Mouse (Mus musculus): Measurements from ENCODE around the gene Hcst. TPM values are rescaled to one million over a fixed set of nuclear protein-coding genes. Genes with fewer than 3 reads are reported as not detected.

The Hcst gene
- polyA plus RNA-seq, 1 experiment from 2014 or later: 2.0 TPM

GRCm38 (mm10) chr7:30430191-30430590, 10.5 kb upstream of the Hcst start:
- H3K9me3 ChIP-seq: no peaks in the 10 kb centered on the region
- WGBS: 41% methylated on average over 2 of the region's 2 CpGs
- no peak for ATAC-seq (ENCODE audit: insufficient read depth, low FRiP score, low read depth)

DNA sequence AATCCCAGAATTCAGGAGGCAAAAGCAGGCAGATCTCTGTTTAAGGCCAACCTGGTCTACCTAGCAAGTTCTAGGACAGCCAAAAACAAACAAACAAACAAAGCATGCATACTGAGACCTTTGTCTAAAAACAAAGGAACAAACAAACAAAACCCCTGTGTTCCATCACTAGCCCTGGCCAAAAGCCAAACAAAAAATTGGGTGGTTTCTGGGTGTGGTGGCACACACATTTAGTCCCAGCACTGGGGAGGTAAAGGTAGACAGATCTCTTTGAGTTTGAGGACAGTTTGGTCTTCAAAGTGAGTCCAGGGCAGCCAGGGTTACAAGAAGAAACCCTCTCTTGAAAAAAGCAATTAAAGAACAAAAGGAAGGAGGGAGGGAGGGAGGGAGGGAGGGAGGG, 9.7 kb upstream of the Hcst start:
- Histone ChIP-seq H3K4me3 (replicated peaks) (no peak overlapping the region), H3K36me3 (no peaks in the 10 kb centered on the region), H3K9ac (no peak overlapping the region), H3K9me3 (no peaks in the 10 kb centered on the region), H3K27me3 (replicated peaks) (no peaks in the 10 kb centered on the region), H3K4me2 (no peak overlapping the region), H3K4me1 (no peaks in the 10 kb centered on the region), H3K27ac (no peak overlapping the region)
- ATAC-seq (ENCODE audit: insufficient read depth, low FRiP score, low read depth): no peak

More at GRCm38 (mm10) chr7:30430191-30430590, 10.5 kb upstream of the Hcst start:
- Histone ChIP-seq H3K4me1 (no peaks in the 10 kb centered on the region), H3K27me3 (replicated peaks) (no peaks in the 10 kb centered on the region), H3K4me2 (no peak overlapping the region), H3K36me3 (no peaks in the 10 kb centered on the region), H3K9ac (no peak overlapping the region), H3K4me3 (replicated peaks) (no peak overlapping the region), H3K27ac (no peak overlapping the region)

GRCm38 (mm10) chr7:30423071-30423641, 3.5 kb upstream of the Hcst start:
- Histone ChIP-seq H3K4me1 (peaks cover 12% of the 10 kb centered on the region; the same call in 1 of the 2 replicates), H3K27ac (0 out of 2 replicates have a peak overlapping the region, but pooled peaks have one; percentile 31), H3K9me3 (no peaks in the 10 kb centered on the region), H3K27me3 (replicated peaks) (no peaks in the 10 kb centered on the region), H3K4me3 (replicated peaks) (peak overlapping the region; percentile 59), H3K9ac (peak overlapping the region; percentile 8; the same call in 1 of the 2 replicates), H3K4me2 (peak overlapping the region; percentile 99), H3K36me3 (no peaks in the 10 kb centered on the region)
- no peak for ATAC-seq (ENCODE audit: insufficient read depth, low FRiP score, low read depth)
- 27% methylated on average over 23 of the region's 23 CpGs for WGBS

DNA sequence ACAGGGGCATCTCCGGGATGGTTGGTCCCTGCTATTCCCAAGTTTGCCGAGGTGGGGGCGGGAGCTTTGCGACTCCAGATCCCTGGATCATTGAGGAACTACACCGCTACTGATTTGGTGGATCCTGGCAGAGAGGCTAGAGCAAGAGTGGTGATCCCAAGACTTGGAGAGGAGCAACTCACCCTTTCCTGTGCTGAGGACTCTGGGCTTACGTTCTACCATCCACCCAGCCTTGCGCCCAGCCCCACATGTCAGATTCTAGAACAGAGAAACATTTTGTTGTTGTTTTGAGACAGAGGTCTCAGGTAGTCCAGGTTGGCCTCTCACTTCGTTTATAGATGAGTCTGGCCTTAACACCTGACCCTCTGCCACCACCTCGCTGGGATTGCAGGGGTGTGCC, 2.9 kb upstream of the Hcst start:
- peak overlapping the region; percentile 26; the same call in 1 of the 2 replicates for H3K9ac ChIP-seq
- ATAC-seq (ENCODE audit: insufficient read depth, low FRiP score, low read depth): no peak
- H3K4me1 ChIP-seq: peaks cover 12% of the 10 kb centered on the region; the same call in 1 of the 2 replicates
- H3K4me3 ChIP-seq (replicated peaks): peak overlapping the region; percentile 59
- no peaks in the 10 kb centered on the region for H3K27me3 ChIP-seq (replicated peaks)
- H3K27ac ChIP-seq: peak overlapping the region; percentile 31; the same call in 1 of the 2 replicates
- no peaks in the 10 kb centered on the region for H3K36me3 ChIP-seq
- 9% methylated on average over 9 of the region's 9 CpGs for WGBS
- H3K4me2 ChIP-seq: peak overlapping the region; percentile 99
- H3K9me3 ChIP-seq: no peaks in the 10 kb centered on the region

- Histone ChIP-seq H3K4me2 (peak overlapping the region; percentile 99), H3K9me3 (no peaks in the 10 kb centered on the region), H3K9ac (peak overlapping the region; percentile 41), H3K36me3 (no peaks in the 10 kb centered on the region), H3K27me3 (replicated peaks) (no peaks in the 10 kb centered on the region), H3K27ac (peak overlapping the region; percentile 68), H3K4me1 (peaks cover 12% of the 10 kb centered on the region; the same call in 1 of the 2 replicates), H3K4me3 (replicated peaks) (peak overlapping the region; percentile 59)
- ATAC-seq (ENCODE audit: insufficient read depth, low FRiP score, low read depth): peak; percentile 80
- WGBS: under 1% methylated on average over 45 of the region's 45 CpGs
These were observed 2.3 kb upstream of the Hcst start for GRCm38 (mm10) chr7:30421890-30422435.

DNA sequence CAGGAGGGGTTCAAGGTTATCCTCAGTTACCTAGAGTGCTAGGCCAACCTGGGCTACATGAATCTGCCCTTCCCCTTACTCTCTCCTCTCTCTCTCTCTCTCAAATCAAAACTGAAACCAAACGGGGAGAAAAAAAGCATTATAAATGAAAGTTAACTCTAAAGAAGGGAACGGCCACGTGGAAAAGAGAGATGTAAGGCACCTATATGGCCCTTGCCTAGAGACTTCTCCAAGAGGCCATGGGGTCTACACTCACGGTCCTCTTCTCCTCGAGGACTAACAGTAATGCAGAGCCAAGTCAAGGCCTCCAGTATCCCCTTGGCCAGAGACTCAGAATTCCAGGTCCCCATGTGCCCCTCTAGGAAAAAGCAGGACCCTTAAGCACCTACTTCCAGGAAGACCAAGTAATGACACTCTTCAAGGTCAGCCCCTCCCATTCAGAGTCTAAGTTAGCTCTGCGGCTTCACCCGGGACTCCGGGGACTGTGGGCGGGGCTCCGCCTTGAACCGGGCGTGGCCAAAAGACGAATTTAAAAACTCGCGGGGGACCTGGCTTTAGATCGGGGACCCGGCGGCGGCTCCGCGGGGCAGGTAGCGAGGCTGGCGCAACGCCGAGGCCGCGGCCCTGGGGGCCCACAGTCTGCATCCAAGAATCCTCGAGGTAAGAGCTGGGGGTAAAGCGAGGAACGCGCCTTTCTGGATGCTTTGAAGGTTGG, 1.7 kb upstream of the Hcst start, which contains the start of gene Nfkbid:
Gene Nfkbid, plus strand, starts transcription at position 558 of the 715 bp plus-strand sequence.
- Histone ChIP-seq H3K36me3 (no peaks in the 10 kb centered on the region), H3K4me2 (peak within 1 kb of the TSS; percentile 99), H3K4me3 (replicated peaks) (peak within 1 kb of the TSS; percentile 59), H3K9ac (peak within 1 kb of the TSS; percentile 41), H3K27ac (peak within 1 kb of the TSS; percentile 68), H3K9me3 (no peaks in the 10 kb centered on the region), H3K4me1 (peaks cover 12% of the 10 kb centered on the region; the same call in 1 of the 2 replicates), H3K27me3 (replicated peaks) (no peaks in the 10 kb centered on the region)
- ATAC-seq (ENCODE audit: insufficient read depth, low FRiP score, low read depth): 0 out of 2 replicates have a peak, but pooled peaks have one; percentile 30
- 9% methylated on average over 31 of the region's 31 CpGs for WGBS

DNA sequence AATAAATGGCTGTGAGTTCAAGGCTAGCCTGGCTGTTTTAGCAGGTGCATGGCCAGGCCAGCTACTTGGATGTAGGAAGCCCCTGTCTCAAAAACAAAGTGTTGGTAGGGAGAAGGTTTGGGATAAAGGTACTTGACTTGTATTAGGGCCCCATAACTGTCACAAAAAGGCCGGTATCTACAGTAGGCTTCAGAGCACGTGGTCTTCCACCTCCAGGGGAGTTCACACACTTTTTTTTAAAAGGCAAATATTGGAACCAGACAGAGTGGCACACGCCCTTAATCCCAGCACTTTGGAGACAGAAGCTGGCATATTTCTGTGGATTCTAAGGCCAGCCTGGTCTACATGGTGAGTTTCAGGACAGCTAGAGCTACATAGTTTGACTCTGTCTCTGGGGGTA, 1.0 kb upstream of the Hcst start:
- Histone ChIP-seq H3K4me1 (peaks cover 12% of the 10 kb centered on the region; the same call in 1 of the 2 replicates), H3K27me3 (replicated peaks) (no peaks in the 10 kb centered on the region), H3K36me3 (no peaks in the 10 kb centered on the region), H3K9ac (no peak overlapping the region), H3K27ac (no peak overlapping the region), H3K4me2 (no peak overlapping the region), H3K9me3 (no peaks in the 10 kb centered on the region), H3K4me3 (replicated peaks) (no peak overlapping the region)
- no peak for ATAC-seq (ENCODE audit: insufficient read depth, low FRiP score, low read depth)
- WGBS: 67% methylated on average over 3 of the region's 3 CpGs

GRCm38 (mm10) chr7:30417856-30418255, 1.8 kb downstream of the Hcst start:
- no peak for ATAC-seq (ENCODE audit: insufficient read depth, low FRiP score, low read depth)
- WGBS: 71% methylated on average over 9 of the region's 9 CpGs
- H3K9ac ChIP-seq: no peak overlapping the region

DNA sequence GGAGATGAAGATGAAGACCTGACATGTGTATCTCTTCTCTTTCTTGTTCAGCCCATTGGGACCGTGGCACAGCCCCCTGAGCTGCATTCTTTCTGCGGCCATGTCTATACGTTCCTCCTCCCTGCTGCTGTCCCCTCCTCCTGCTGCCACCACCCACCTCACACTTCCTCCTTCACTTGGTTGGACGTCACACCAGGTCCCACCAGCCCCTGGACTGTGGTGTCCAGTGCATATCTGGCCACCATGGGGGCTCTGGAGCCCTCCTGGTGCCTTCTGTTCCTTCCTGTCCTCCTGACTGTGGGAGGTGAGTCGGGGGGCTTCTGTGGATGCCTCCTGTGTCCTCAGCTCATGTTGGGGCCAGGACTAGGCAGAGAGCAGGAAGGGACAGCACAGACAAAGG, 6.1 kb downstream of the Hcst start, which contains the start of gene Tyrobp:
Gene Tyrobp, plus strand, starts transcription at position 165 of the 400 bp plus-strand sequence.
- Histone ChIP-seq H3K4me2 (no peak within 1 kb of the TSS), H3K36me3 (no peaks in the 10 kb centered on the region), H3K9me3 (no peaks in the 10 kb centered on the region), H3K4me1 (no peaks in the 10 kb centered on the region), H3K4me3 (replicated peaks) (0 out of 2 replicates have a peak within 1 kb of the TSS, but pooled peaks have one; percentile 1), H3K9ac (no peak within 1 kb of the TSS), H3K27ac (0 out of 2 replicates have a peak within 1 kb of the TSS, but pooled peaks have one; percentile 31), H3K27me3 (replicated peaks) (no peaks in the 10 kb centered on the region)
- WGBS: 60% methylated on average over 5 of the region's 5 CpGs
- no peak for ATAC-seq (ENCODE audit: insufficient read depth, low FRiP score, low read depth)

More at GRCm38 (mm10) chr7:30417856-30418255, 1.8 kb downstream of the Hcst start:
- Histone ChIP-seq H3K4me1 (peaks cover 12% of the 10 kb centered on the region; the same call in 1 of the 2 replicates), H3K9me3 (no peaks in the 10 kb centered on the region), H3K27me3 (replicated peaks) (no peaks in the 10 kb centered on the region), H3K4me2 (no peak overlapping the region), H3K27ac (no peak overlapping the region; the same call in 1 of the 2 replicates), H3K36me3 (no peaks in the 10 kb centered on the region), H3K4me3 (replicated peaks) (no peak overlapping the region)

GRCm38 (mm10) chr7:30412735-30413147, 6.9 kb downstream of the Hcst start:
- no peaks in the 10 kb centered on the region for H3K9me3 ChIP-seq
- H3K27me3 ChIP-seq (replicated peaks): no peaks in the 10 kb centered on the region
- H3K36me3 ChIP-seq: no peaks in the 10 kb centered on the region
- WGBS: 44% methylated on average over 4 of the region's 4 CpGs
- no peak overlapping the region for H3K4me2 ChIP-seq
- 0 out of 2 replicates have a peak overlapping the region, but pooled peaks have one; percentile 31 for H3K27ac ChIP-seq
- H3K4me1 ChIP-seq: no peaks in the 10 kb centered on the region
- ATAC-seq (ENCODE audit: insufficient read depth, low FRiP score, low read depth): peak; percentile 18; the same call in 1 of the 2 replicates
- H3K4me3 ChIP-seq (replicated peaks): no peak overlapping the region
- no peak overlapping the region for H3K9ac ChIP-seq

- no peaks in the 10 kb centered on the region for H3K9me3 ChIP-seq
- no peak overlapping the region for H3K4me2 ChIP-seq
- no peaks in the 10 kb centered on the region for H3K36me3 ChIP-seq
- H3K4me1 ChIP-seq: no peaks in the 10 kb centered on the region
- no peak overlapping the region for H3K4me3 ChIP-seq (replicated peaks)
- 60% methylated on average over 3 of the region's 3 CpGs for WGBS
- no peak overlapping the region for H3K9ac ChIP-seq
- ATAC-seq (ENCODE audit: insufficient read depth, low FRiP score, low read depth): no peak
- no peaks in the 10 kb centered on the region for H3K27me3 ChIP-seq (replicated peaks)
- H3K27ac ChIP-seq: no peak overlapping the region
These were observed 8.6 kb downstream of the Hcst start for GRCm38 (mm10) chr7:30411023-30411422.

Measured in stomach, embryonic 15.5 days (tissue).